Mouse (Mus musculus) forebrain, embryonic 16.5 days (tissue): ENCODE measurements around the gene Sgpl1. TPM values are rescaled to one million over a fixed set of nuclear protein-coding genes. Genes with fewer than 3 reads are reported as not detected.
"Not testable (repeated sequence)": the region's sequence is repeated elsewhere in the genome, so short reads cannot be mapped to it uniquely, and the experiment has no call there.

Source experiments
- ATAC-seq: fragments of 200-750 bp; cut with Nextera tagmentation; 2 replicates; pipeline ENCODE4 v1.8.0; 2017; ENCODE audit warnings: mild to moderate bottlenecking, moderate library complexity
- H3K27ac ChIP-seq: fragments of 300-500 bp; sonication (generic); 2 replicates; pipeline ENCODE4 v1.5.1; 2014; ENCODE audit warnings: low read length, control low read depth
- H3K27me3 ChIP-seq: fragments of 300-500 bp; sonication (generic); replicated peaks from 2 replicates; pipeline ENCODE4 v1.6.1; 2014; ENCODE audit warnings: low read length; ENCODE audit not compliant: control insufficient read depth, insufficient read depth
- H3K36me3 ChIP-seq: fragments of 300-500 bp; sonication (generic); 2 replicates; pipeline ENCODE4 v1.6.1; 2014; ENCODE audit not compliant: control insufficient read depth, insufficient read depth
- H3K4me1 ChIP-seq: fragments of 300-500 bp; sonication (generic); replicated peaks from 2 replicates; pipeline ENCODE4 v1.6.1; 2014; ENCODE audit warnings: low read length; ENCODE audit not compliant: control insufficient read depth, insufficient read depth
- H3K4me2 ChIP-seq: fragments of 300-500 bp; sonication (generic); 2 replicates; pipeline ENCODE4 v1.6.1; 2014; ENCODE audit warnings: mild to moderate bottlenecking, low read length, control low read depth
- H3K4me3 ChIP-seq: fragments of 300-500 bp; sonication (generic); replicated peaks from 2 replicates; pipeline ENCODE4 v1.5.1; 2014; ENCODE audit warnings: mild to moderate bottlenecking, low read length, control low read depth
- H3K9ac ChIP-seq: fragments of 300-500 bp; sonication (generic); replicated peaks from 2 replicates; pipeline ENCODE4 v1.6.1; 2014; ENCODE audit warnings: low read depth, low read length, control low read depth
- H3K9me3 ChIP-seq: fragments of 300-500 bp; sonication (generic); 2 replicates; pipeline ENCODE4 v1.6.1; 2016; ENCODE audit warnings: low read length; ENCODE audit not compliant: control insufficient read depth
- WGBS: fragments of 180-500 bp; shearing (Covaris S2); extraction: QIAGEN DNeasy Blood & Tissue Kit; methylation state at CpG from one replicate; pipeline ENCODE4 v1.1.7; 2014; 5-methylcytosine and 5-hydroxymethylcytosine counted together
- polyA plus RNA-seq: library from polyadenylated mRNA; unstranded; fragments of >200 nt; fragmentation: Nextera tagmentation; extraction: Ambion mirVana; gene quantifications from 2 replicates; pipeline ENCODE4 v1.2.1, GENCODE M21; 2015

Gene Sgpl1
- polyA plus RNA-seq, 1 experiment from 2014 or later: 64.0 TPM

GRCm38 (mm10) chr10:61143343-61143742 lies 4.2 kb downstream of the Sgpl1 start:
- 0 out of 2 replicates have a peak, but pooled peaks cover 2% of the 10 kb centered on the region for H3K36me3 ChIP-seq
- no peaks in the 10 kb centered on the region for H3K27me3 ChIP-seq
- ATAC-seq: no peak
- H3K4me2 ChIP-seq: no peak overlapping the region
- WGBS: 93% methylated on average over 2 of the region's 2 CpGs
- no peaks in the 10 kb centered on the region for H3K9me3 ChIP-seq
- H3K9ac ChIP-seq: no peak overlapping the region
- peaks cover 5% of the 10 kb centered on the region for H3K4me1 ChIP-seq
- no peak overlapping the region for H3K27ac ChIP-seq
- H3K4me3 ChIP-seq: no peak overlapping the region

DNA sequence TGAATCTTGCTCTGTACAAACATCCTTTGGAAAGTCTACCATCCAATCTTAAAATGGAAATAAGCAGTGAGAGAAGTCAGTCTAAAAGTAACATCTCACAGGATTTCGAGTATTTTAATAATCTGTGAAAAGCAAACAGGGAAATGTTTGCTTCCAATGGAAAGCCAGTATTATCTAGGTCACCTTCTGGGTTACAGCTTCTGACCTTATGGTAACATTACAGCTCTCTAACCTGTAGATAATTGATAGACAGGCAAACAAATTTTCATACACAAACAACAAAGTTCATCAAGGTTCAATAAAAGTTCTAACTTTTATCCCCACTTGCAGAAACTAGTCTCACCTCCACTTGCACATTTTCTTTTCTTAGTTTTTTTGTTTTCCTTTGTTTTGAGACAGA lies 9.9 kb downstream of the Sgpl1 start:
- Histone ChIP-seq H3K4me3 (no peak overlapping the region), H3K4me1 (no peaks in the 10 kb centered on the region), H3K9me3 (no peaks in the 10 kb centered on the region), H3K27me3 (no peaks in the 10 kb centered on the region), H3K36me3 (0 out of 2 replicates have a peak, but pooled peaks cover 1% of the 10 kb centered on the region), H3K4me2 (no peak overlapping the region), H3K27ac (no peak overlapping the region), H3K9ac (no peak overlapping the region)
- 85% methylated on average over 1 of the region's 1 CpGs for WGBS
- ATAC-seq: no peak

DNA sequence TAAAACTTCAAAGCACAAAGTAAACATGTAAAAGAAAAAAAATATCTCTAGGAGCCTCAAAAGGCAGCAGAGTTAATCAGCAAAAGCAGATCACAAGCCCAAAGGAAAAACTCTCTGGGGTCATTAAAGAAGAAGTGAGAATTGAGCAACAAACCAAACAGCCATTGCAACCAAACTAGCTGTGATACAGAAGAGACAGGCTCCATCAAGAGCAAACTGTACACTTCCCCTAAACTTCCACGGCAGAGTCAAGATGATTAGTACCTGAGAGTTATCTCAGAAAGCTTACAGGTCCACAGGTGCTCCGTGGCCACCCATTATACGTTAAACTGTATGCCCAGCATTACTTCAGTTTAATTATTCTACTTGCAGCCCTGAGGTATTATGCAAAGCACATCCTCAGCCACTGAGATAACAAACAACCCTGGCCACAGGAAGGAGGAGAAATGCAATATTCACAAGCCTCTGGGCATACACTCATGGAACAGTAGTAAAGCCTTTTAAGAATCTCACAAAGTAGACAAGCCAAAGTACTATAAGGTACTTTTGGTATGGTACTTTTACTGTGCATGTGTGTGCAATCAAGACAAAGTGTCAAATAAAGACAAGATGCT lies 12.2 kb downstream of the Sgpl1 start:
- whole genome bisulfite sequencing: 73% methylated on average over 3 of the region's 3 CpGs
- no peak overlapping the region for H3K4me2 ChIP-seq
- H3K27ac ChIP-seq: no peak overlapping the region
- H3K36me3 ChIP-seq: no peaks in the 10 kb centered on the region
- H3K9me3 ChIP-seq: no peaks in the 10 kb centered on the region
- H3K27me3 ChIP-seq: no peaks in the 10 kb centered on the region
- no peak overlapping the region for H3K9ac ChIP-seq
- no peaks in the 10 kb centered on the region for H3K4me1 ChIP-seq
- H3K4me3 ChIP-seq: no peak overlapping the region
- ATAC-seq: no peak

DNA sequence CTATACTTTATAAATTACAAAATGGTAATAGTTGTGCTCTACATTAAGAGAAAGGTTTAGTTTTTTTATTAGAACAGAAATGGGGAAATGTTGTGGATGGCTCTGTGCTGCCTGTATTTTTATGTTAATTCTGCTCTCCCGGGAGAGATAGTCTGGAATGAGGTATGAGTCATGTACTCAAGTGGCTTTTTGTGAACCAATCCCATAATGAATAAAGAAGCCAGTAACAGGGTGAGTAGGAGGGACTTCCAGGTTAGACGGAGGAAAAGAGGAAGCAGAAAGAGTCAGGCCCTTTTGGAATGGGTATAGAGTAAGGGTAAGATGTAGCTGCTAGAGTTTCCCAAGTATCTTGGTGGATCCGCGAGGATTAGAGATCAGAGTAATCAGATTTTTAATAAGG lies 13.5 kb downstream of the Sgpl1 start:
- no peak for ATAC-seq
- H3K27ac ChIP-seq: no peak overlapping the region
- H3K9ac ChIP-seq: no peak overlapping the region
- 68% methylated on average over 4 of the region's 4 CpGs for WGBS
- H3K27me3 ChIP-seq: no peaks in the 10 kb centered on the region
- no peak overlapping the region for H3K4me3 ChIP-seq
- H3K4me2 ChIP-seq: no peak overlapping the region
- H3K4me1 ChIP-seq: no peaks in the 10 kb centered on the region
- no peaks in the 10 kb centered on the region for H3K36me3 ChIP-seq
- no peaks in the 10 kb centered on the region for H3K9me3 ChIP-seq

DNA sequence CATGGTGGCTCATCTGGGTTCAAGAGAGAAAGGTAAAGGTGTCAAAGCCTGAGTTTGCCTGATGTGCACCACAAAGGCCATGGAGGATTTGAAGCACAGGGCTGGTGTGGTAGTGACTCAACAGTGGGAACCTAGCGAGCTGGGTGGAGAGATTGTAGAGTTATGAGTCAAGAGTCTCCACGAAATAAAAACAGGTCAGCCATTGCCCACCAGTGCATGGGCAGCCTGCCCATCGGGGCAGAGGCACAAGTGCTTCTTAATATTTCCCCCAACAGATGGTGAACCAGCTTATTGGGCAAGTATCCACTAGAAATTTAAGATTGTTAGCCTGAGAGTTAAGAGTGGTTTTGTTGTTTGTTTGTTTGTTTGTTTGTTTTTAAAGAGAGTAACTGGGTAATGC lies 16.5 kb downstream of the Sgpl1 start:
- no peak overlapping the region for H3K4me2 ChIP-seq
- no peaks in the 10 kb centered on the region for H3K4me1 ChIP-seq
- H3K27me3 ChIP-seq: no peaks in the 10 kb centered on the region
- H3K9me3 ChIP-seq: no peaks in the 10 kb centered on the region
- ATAC-seq: no peak
- no peak overlapping the region for H3K4me3 ChIP-seq
- no peak overlapping the region for H3K9ac ChIP-seq
- WGBS: 85% methylated on average over 3 of the region's 3 CpGs
- H3K27ac ChIP-seq: no peak overlapping the region
- H3K36me3 ChIP-seq: no peaks in the 10 kb centered on the region

DNA sequence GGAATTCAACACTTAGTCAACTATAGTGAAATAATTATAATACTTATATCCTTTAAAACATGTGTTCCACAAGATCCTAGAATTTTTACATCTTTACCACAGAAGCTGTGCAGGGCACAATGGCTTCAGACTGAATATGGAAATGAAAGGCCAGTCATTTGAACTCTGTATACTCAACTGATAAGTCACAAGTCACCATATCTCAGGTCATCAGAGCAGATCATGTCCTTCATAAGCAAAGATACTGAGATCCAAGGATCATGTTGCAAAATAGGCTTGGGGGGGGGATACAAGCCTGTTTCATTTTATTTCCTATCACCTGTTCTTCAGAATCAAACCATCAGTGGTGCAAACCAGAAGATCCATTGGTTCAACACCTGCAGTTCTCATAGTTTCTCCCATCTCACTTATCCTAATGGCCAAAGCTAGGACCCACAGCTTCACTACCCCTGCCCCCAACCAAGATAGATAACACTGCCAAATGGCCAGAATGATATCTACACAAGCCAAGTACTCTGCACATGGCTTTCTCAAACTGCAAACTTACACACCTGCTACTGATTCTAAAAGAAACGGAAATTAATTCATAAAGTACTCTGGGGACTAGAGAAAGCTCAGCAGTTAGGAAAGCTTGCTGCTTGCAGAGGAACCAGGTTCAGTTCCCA lies 18.7 kb downstream of the Sgpl1 start:
- Histone ChIP-seq H3K27me3 (no peaks in the 10 kb centered on the region), H3K9me3 (no peaks in the 10 kb centered on the region), H3K36me3 (no peaks in the 10 kb centered on the region), H3K27ac (no peak overlapping the region), H3K4me3 (no peak overlapping the region), H3K9ac (no peak overlapping the region), H3K4me1 (no peaks in the 10 kb centered on the region), H3K4me2 (no peak overlapping the region)
- 93% methylated on average over 1 of the region's 1 CpGs for WGBS
- ATAC-seq: no peak

GRCm38 (mm10) chr10:61124462-61124861 lies 23.0 kb downstream of the Sgpl1 start:
- Histone ChIP-seq H3K36me3 (peaks cover 9% of the 10 kb centered on the region; the same call in 1 of the 2 replicates), H3K9ac (no peak overlapping the region), H3K4me1 (no peaks in the 10 kb centered on the region), H3K4me3 (no peak overlapping the region), H3K4me2 (no peak overlapping the region), H3K27me3 (no peaks in the 10 kb centered on the region), H3K27ac (no peak overlapping the region), H3K9me3 (no peaks in the 10 kb centered on the region)
- 95% methylated on average over 2 of the region's 2 CpGs for WGBS
- no peak for ATAC-seq

DNA sequence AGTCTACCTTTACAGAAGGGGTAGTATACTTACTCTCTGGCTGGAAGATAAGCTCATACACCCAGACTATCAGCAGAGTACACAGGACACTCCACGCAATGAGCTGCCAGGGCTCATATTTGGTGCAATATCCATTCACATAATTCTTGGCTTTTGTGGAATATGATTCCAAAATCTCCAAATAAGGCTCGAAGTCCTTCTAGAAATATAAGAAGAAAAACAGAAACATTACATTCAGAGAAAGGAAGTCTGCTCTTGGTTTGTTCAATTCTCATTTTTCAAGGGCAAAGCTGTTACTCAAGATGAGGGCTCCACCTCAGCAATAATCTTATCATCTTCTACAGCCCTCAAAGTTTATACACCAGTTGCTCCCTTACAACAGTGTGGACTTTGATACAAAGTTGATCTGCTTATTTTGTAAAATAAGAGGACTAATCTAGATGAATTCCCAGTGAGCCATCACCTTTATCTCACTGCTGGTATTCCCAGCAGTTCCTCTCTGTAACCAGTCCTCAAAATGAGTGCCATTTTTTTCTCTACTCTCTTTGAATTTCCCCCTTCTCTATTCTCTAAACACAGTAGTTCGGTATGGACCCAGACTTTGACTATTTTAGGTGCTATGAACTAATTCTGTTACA lies 24.1 kb downstream of the Sgpl1 start:
- H3K4me1 ChIP-seq: no peaks in the 10 kb centered on the region
- ATAC-seq: no peak
- H3K27ac ChIP-seq: no peak overlapping the region
- no peak overlapping the region for H3K4me3 ChIP-seq
- WGBS: 97% methylated on average over 3 of the region's 3 CpGs
- no peaks in the 10 kb centered on the region for H3K27me3 ChIP-seq
- no peaks in the 10 kb centered on the region for H3K9me3 ChIP-seq
- H3K9ac ChIP-seq: no peak overlapping the region
- H3K36me3 ChIP-seq: peaks cover 9% of the 10 kb centered on the region; the same call in 1 of the 2 replicates
- H3K4me2 ChIP-seq: no peak overlapping the region

DNA sequence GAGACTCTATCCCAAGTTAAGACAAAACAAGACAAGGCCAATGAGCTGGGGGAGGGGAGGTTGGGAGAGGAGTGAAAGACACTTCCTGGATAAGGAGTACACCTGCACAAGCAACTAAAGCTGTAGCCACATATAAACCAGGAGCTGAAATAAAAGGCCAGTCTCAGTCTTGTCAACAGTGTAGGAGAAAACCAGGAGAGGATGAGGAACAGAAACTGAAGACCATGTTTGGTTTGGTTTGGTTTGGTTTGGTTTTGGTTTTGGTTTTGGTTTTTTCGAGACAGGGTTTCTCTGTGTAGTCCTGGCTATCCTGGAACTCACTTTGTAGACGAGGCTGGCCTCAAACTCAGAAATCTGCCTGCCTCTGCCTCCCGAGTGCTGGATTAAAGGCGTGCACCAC lies 25.8 kb downstream of the Sgpl1 start:
- H3K27ac ChIP-seq, H3K4me1 ChIP-seq, H3K4me2 ChIP-seq, H3K36me3 ChIP-seq, H3K9me3 ChIP-seq, H3K4me3 ChIP-seq, ATAC-seq, H3K27me3 ChIP-seq, H3K9ac ChIP-seq: not testable (repeated sequence)
- 92% methylated on average over 4 of the region's 4 CpGs for WGBS
